Mouse (Mus musculus): ENCODE results near the gene Prdm10. TPM values are rescaled to one million over a fixed set of nuclear protein-coding genes. Genes with fewer than 3 reads are reported as not detected.
A peak's percentile ranks its signal among the peaks of the same experiment; 100 is the strongest.

The Prdm10 gene
- polyA plus RNA-seq, 1 experiment: 4.1 TPM

- Histone ChIP-seq H3K4me3 (ENCODE audit: insufficient read depth, low read depth, low read length) (no peak overlapping the region), H3K27me3 (replicated peaks; ENCODE audit: control insufficient read depth, insufficient read depth, low read length) (no peaks in the 10 kb centered on the region), H3K4me1 (ENCODE audit: control insufficient read depth, insufficient read depth, low read length) (peaks cover 9% of the 10 kb centered on the region; the same call in 1 of the 2 replicates), H3K27ac (ENCODE audit: insufficient read depth, low read depth, low read length) (no peak overlapping the region), H3K36me3 (ENCODE audit: control insufficient read depth, insufficient read depth, low read length) (no peaks in the 10 kb centered on the region)
- 97% methylated on average over 5 of the region's 5 CpGs for WGBS
- peak; percentile 51 for DNase-seq
- TF ChIP-seq CTCF (conservative IDR thresholded peaks at IDR 0.05; ENCODE audit: insufficient read depth, insufficient read length, low read depth, low read length) (no peak), POLR2A (IDR thresholded peaks at IDR 0.05; ENCODE audit: low read depth, low read length) (no peak)
Measured at GRCm38 (mm10) chr9:31301526-31302311, 21.4 kb downstream of the Prdm10 start.

GRCm38 (mm10) chr9:31304358-31304757, 24.0 kb downstream of the Prdm10 start:
- H3K36me3 ChIP-seq (ENCODE audit: control insufficient read depth, insufficient read depth, low read length): no peaks in the 10 kb centered on the region
- no peak overlapping the region for H3K4me3 ChIP-seq (ENCODE audit: insufficient read depth, low read depth, low read length)
- WGBS: 72% methylated on average over 3 of the region's 3 CpGs
- peaks cover 9% of the 10 kb centered on the region; the same call in 1 of the 2 replicates for H3K4me1 ChIP-seq (ENCODE audit: control insufficient read depth, insufficient read depth, low read length)
- no peak for DNase-seq
- TF ChIP-seq CTCF (conservative IDR thresholded peaks at IDR 0.05; ENCODE audit: insufficient read depth, insufficient read length, low read depth, low read length): no peak
- TF ChIP-seq POLR2A (IDR thresholded peaks at IDR 0.05; ENCODE audit: low read depth, low read length): no peak
- no peak overlapping the region for H3K27ac ChIP-seq (ENCODE audit: insufficient read depth, low read depth, low read length)
- H3K27me3 ChIP-seq (replicated peaks; ENCODE audit: control insufficient read depth, insufficient read depth, low read length): no peaks in the 10 kb centered on the region

- WGBS: 86% methylated on average over 5 of the region's 5 CpGs
- TF ChIP-seq POLR2A (IDR thresholded peaks at IDR 0.05; ENCODE audit: low read depth, low read length) (no peak), CTCF (conservative IDR thresholded peaks at IDR 0.05; ENCODE audit: insufficient read depth, insufficient read length, low read depth, low read length) (no peak)
- no peaks in the 10 kb centered on the region for H3K27me3 ChIP-seq (replicated peaks; ENCODE audit: control insufficient read depth, insufficient read depth, low read length)
- no peak for DNase-seq
- H3K4me3 ChIP-seq (ENCODE audit: insufficient read depth, low read depth, low read length): no peak overlapping the region
- H3K36me3 ChIP-seq (ENCODE audit: control insufficient read depth, insufficient read depth, low read length): no peaks in the 10 kb centered on the region
- peaks cover 9% of the 10 kb centered on the region; the same call in 1 of the 2 replicates for H3K4me1 ChIP-seq (ENCODE audit: control insufficient read depth, insufficient read depth, low read length)
- no peak overlapping the region for H3K27ac ChIP-seq (ENCODE audit: insufficient read depth, low read depth, low read length)
Measured at GRCm38 (mm10) chr9:31305117-31305516, 24.8 kb downstream of the Prdm10 start.

GRCm38 (mm10) chr9:31305807-31306206, 25.5 kb downstream of the Prdm10 start:
- DNase-seq: peak; percentile 27
- H3K27ac ChIP-seq (ENCODE audit: insufficient read depth, low read depth, low read length): no peak overlapping the region
- WGBS: 75% methylated on average over 3 of the region's 3 CpGs
- H3K27me3 ChIP-seq (replicated peaks; ENCODE audit: control insufficient read depth, insufficient read depth, low read length): no peaks in the 10 kb centered on the region
- H3K4me1 ChIP-seq (ENCODE audit: control insufficient read depth, insufficient read depth, low read length): peaks cover 9% of the 10 kb centered on the region; the same call in 1 of the 2 replicates
- TF ChIP-seq POLR2A (IDR thresholded peaks at IDR 0.05; ENCODE audit: low read depth, low read length): no peak
- no peak for TF ChIP-seq CTCF (conservative IDR thresholded peaks at IDR 0.05; ENCODE audit: insufficient read depth, insufficient read length, low read depth, low read length)
- H3K36me3 ChIP-seq (ENCODE audit: control insufficient read depth, insufficient read depth, low read length): no peaks in the 10 kb centered on the region
- H3K4me3 ChIP-seq (ENCODE audit: insufficient read depth, low read depth, low read length): no peak overlapping the region

GRCm38 (mm10) chr9:31307232-31307631, 26.9 kb downstream of the Prdm10 start:
- Histone ChIP-seq H3K4me1 (ENCODE audit: control insufficient read depth, insufficient read depth, low read length) (0 out of 2 replicates have a peak, but pooled peaks cover under 1% of the 10 kb centered on the region), H3K4me3 (ENCODE audit: insufficient read depth, low read depth, low read length) (no peak overlapping the region), H3K36me3 (ENCODE audit: control insufficient read depth, insufficient read depth, low read length) (no peaks in the 10 kb centered on the region), H3K27me3 (replicated peaks; ENCODE audit: control insufficient read depth, insufficient read depth, low read length) (no peaks in the 10 kb centered on the region), H3K27ac (ENCODE audit: insufficient read depth, low read depth, low read length) (no peak overlapping the region)
- 82% methylated on average over 3 of the region's 3 CpGs for WGBS
- TF ChIP-seq CTCF (conservative IDR thresholded peaks at IDR 0.05; ENCODE audit: insufficient read depth, insufficient read length, low read depth, low read length) (no peak), POLR2A (IDR thresholded peaks at IDR 0.05; ENCODE audit: low read depth, low read length) (no peak)
- no peak for DNase-seq

- Histone ChIP-seq H3K4me3 (ENCODE audit: insufficient read depth, low read depth, low read length) (no peak overlapping the region), H3K27me3 (replicated peaks; ENCODE audit: control insufficient read depth, insufficient read depth, low read length) (no peaks in the 10 kb centered on the region), H3K36me3 (ENCODE audit: control insufficient read depth, insufficient read depth, low read length) (no peaks in the 10 kb centered on the region), H3K27ac (ENCODE audit: insufficient read depth, low read depth, low read length) (no peak overlapping the region), H3K4me1 (ENCODE audit: control insufficient read depth, insufficient read depth, low read length) (no peaks in the 10 kb centered on the region)
- TF ChIP-seq CTCF (conservative IDR thresholded peaks at IDR 0.05; ENCODE audit: insufficient read depth, insufficient read length, low read depth, low read length) (no peak), POLR2A (IDR thresholded peaks at IDR 0.05; ENCODE audit: low read depth, low read length) (no peak)
- 75% methylated on average over 5 of the region's 5 CpGs for WGBS
- no peak for DNase-seq
Measured at GRCm38 (mm10) chr9:31309041-31309440, 28.7 kb downstream of the Prdm10 start.

- Histone ChIP-seq H3K36me3 (ENCODE audit: control insufficient read depth, insufficient read depth, low read length) (no peaks in the 10 kb centered on the region), H3K4me3 (ENCODE audit: insufficient read depth, low read depth, low read length) (no peak overlapping the region), H3K4me1 (ENCODE audit: control insufficient read depth, insufficient read depth, low read length) (no peaks in the 10 kb centered on the region), H3K27me3 (replicated peaks; ENCODE audit: control insufficient read depth, insufficient read depth, low read length) (no peaks in the 10 kb centered on the region), H3K27ac (ENCODE audit: insufficient read depth, low read depth, low read length) (no peak overlapping the region)
- no peak for DNase-seq
- 89% methylated on average over 4 of the region's 4 CpGs for whole genome bisulfite sequencing
- TF ChIP-seq POLR2A (IDR thresholded peaks at IDR 0.05; ENCODE audit: low read depth, low read length): no peak
- no peak for TF ChIP-seq CTCF (conservative IDR thresholded peaks at IDR 0.05; ENCODE audit: insufficient read depth, insufficient read length, low read depth, low read length)
Measured at GRCm38 (mm10) chr9:31310662-31311061, 30.3 kb downstream of the Prdm10 start.
